Mouse (Mus musculus) A20 (cell line): ENCODE data around the gene Kif28.
"Not testable (repeated sequence)": the region's sequence is repeated elsewhere in the genome, so short reads cannot be mapped to it uniquely, and the experiment has no call there.

Experiments used
- DNase-seq: peaks from one replicate; pipeline ENCODE4 v3.0.0-alpha.2; 2011; ENCODE audit warnings: low read depth, low spot score

The Kif28 gene

GRCm38 (mm10) chr1:179745171-179745570, at the start of gene Kif28:
Kif28 (minus strand) TSS chr1:179745271.
- DNase-seq: no peak

- DNase-seq: peak; percentile 54
These were observed 42.2 kb upstream of the Kif28 start for GRCm38 (mm10) chr1:179787281-179787680.

- DNase-seq: peak; percentile 50
These were observed 40.4 kb upstream of the Kif28 start for GRCm38 (mm10) chr1:179785502-179785901.

- DNase-seq: no peak
These were observed 39.0 kb upstream of the Kif28 start for GRCm38 (mm10) chr1:179784098-179784497.

GRCm38 (mm10) chr1:179776831-179777230, 31.8 kb upstream of the Kif28 start:
- no peak for DNase-seq

GRCm38 (mm10) chr1:179760553-179760952, 15.5 kb upstream of the Kif28 start:
- DNase-seq: no peak

- DNase-seq: no peak
These were observed 15.0 kb upstream of the Kif28 start for GRCm38 (mm10) chr1:179760086-179760485.

GRCm38 (mm10) chr1:179756477-179756876, 11.4 kb upstream of the Kif28 start:
- DNase-seq: no peak

- DNase-seq: no peak
These were observed 7.9 kb upstream of the Kif28 start for GRCm38 (mm10) chr1:179753006-179753405.

GRCm38 (mm10) chr1:179752276-179752675, 7.2 kb upstream of the Kif28 start:
- no peak for DNase-seq

- no peak for DNase-seq
These were observed 1.4 kb downstream of the Kif28 start for GRCm38 (mm10) chr1:179743593-179744193.

GRCm38 (mm10) chr1:179736483-179736882, 8.6 kb downstream of the Kif28 start:
- DNase-seq: no peak

- DNase-seq: peak; percentile 88
These were observed 10.3 kb downstream of the Kif28 start for GRCm38 (mm10) chr1:179734500-179735474.

- DNase-seq: no peak
These were observed 13.7 kb downstream of the Kif28 start for GRCm38 (mm10) chr1:179731391-179731790.

- no peak for DNase-seq
These were observed 16.4 kb downstream of the Kif28 start for GRCm38 (mm10) chr1:179728661-179729060.

GRCm38 (mm10) chr1:179722811-179723469, 22.1 kb downstream of the Kif28 start:
- DNase-seq: no peak

GRCm38 (mm10) chr1:179715786-179716185, 29.3 kb downstream of the Kif28 start:
- DNase-seq: no peak

GRCm38 (mm10) chr1:179715289-179715688, 29.8 kb downstream of the Kif28 start:
- not testable (repeated sequence) for DNase-seq

- no peak for DNase-seq
These were observed 31.7 kb downstream of the Kif28 start for GRCm38 (mm10) chr1:179713367-179713766.

- no peak for DNase-seq
These were observed 32.4 kb downstream of the Kif28 start for GRCm38 (mm10) chr1:179712658-179713057.

- no peak for DNase-seq
These were observed 34.3 kb downstream of the Kif28 start for GRCm38 (mm10) chr1:179710739-179711138.

GRCm38 (mm10) chr1:179709390-179709789, 35.7 kb downstream of the Kif28 start:
- DNase-seq: no peak
